Mouse (Mus musculus) cerebellum, adult 18-20 months (tissue): ENCODE measurements at regions not wholly inside any gene's neighbourhood (a gene's known extent, or its start where the extent isn't known, plus 50 kb on each side); places are given as distances from the start of the nearest gene placed in this dataset.

Experiments used
- DNase-seq, 2 experiments: peaks; one replicate each; pipeline ENCODE4 v3.0.0; 2021

DNA sequence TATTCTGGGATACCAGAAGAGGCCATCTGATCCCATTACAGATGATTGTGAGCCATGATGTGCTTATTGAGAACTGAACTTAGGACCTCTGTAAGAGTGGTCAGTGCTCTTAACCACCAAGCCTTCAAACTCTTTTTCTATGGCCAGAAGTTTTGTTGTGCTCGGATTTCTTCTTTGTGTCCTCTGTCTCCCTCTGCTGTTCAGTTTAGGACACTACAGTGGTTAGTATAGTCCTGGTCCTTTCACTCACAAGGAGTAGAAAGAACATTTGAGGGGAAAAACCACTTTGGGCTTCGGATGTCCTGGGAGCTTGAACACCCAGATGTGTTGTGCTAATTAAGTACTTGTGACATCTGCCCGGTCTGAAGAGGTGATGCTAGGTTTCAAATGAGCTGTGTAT, 310.4 kb upstream of the Stxbp6 start:
- no peak for DNase-seq
